Mouse (Mus musculus) layer of hippocampus, postnatal 25 days (tissue): ENCODE measurements at regions not wholly inside any gene's neighbourhood (a gene's known extent, or its start where the extent isn't known, plus 50 kb on each side); places are given as distances from the start of the nearest gene placed in this dataset.

ENCODE experiments used
- DNase-seq, 2 experiments: peaks; one replicate each; pipeline ENCODE4 v3.0.0; 2022; ENCODE audit warnings: mixed read lengths in 2 of 2, low spot score in 1 of 2; ENCODE audit errors: extremely low spot score in 1 of 2

DNA sequence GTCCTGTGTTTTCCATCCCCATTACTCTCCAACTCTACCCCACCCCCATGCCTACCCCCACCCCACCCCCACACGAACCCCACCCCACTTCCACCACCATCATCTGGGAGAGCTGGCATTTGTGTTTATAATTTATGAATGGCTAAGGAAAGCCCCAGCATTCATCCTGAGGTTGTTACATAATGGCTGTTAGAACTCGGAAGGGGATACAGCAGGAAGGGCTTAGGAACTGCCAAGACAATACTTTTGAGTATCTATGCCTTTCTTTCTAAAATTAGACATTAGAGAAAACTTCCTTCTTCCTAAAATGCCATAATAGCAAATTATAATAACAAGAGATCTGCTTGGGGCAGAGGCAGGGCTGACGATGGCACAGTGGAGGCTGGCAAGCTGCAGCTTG lies 655.9 kb downstream of the Zfp706 start:
- DNase-seq: no peak

DNA sequence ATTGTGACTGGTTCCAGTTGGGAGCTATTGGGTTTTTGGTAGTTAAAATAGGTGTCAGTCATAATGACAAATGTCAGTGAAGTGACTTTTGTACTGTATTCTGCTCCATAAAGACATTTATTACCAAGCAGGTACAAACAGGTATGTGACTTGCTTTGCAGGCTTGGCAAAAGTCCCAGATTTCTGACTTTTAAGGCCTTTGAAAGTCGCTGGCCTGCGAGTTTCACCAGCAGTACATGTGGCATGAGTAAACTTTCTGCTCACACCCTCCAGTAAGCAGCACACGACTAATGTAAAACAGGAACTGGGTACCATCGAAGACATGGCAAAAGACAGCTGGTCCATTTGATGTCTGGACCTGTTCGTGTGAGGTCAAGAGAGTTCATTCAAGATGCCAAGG lies 659.2 kb downstream of the Zfp706 start:
- no peak for DNase-seq

DNA sequence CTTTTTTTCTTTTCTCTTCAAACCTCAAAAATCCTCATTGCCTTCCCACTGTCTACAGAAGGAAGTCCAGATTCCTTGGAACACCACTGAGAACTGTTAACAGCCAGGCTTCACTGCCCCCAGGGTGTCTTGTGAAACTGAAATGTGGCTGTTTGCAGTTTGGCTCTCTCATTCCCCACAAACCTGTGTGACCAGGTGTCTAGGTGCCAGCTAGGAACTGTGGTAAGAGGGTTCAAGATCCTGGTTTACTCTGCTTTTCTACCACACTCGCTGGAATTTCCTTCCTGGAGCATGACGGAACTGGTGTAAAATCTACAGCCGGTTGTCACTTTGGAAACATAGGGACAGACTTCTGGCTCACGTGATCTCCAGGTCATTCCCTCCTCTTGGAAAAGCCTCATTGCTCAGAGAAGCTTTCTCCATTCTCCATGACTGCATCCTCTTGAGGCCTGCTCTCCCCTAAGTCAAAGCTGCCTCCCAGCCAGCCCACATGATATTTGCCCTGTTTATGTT lies 660.2 kb downstream of the Zfp706 start:
- DNase-seq: no peak

DNA sequence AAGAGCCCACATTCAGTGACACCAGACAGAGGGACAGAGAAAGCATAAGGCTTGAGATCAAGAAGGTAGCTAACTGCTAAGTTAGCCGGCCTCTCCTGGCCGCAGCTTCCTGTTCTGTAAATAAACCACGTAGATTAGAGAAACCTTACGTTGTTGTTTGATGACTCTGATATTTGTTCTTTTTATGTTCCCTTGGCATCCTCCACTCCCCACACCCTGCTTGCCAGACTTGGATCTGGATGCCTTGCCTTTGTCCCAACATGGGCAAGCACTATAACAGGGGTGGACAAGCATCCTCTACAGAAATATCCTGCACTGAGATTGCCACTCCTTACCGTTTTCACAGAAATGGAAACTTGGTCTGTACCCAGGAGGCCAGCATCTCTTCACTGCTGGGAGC lies 661.4 kb downstream of the Zfp706 start:
- DNase-seq: no peak

DNA sequence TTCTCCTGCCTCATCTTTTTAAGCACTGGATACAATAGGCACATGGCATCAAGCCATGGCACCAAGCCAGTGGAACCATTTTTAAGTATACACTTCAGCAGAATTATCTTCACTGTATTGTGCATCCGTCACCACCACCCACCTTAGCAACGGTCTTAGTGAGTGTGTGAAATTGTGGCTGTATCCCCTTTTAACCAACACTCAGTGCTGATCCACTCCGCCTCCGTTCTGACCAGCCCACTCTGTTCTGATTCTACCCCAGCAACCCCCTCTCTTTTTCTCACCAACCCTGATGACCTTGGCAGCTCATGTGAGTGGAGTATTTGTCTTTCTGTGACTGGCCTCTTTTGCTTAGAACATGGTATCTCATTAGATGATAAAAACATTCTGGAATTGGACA lies 662.2 kb downstream of the Zfp706 start:
- DNase-seq: no peak

DNA sequence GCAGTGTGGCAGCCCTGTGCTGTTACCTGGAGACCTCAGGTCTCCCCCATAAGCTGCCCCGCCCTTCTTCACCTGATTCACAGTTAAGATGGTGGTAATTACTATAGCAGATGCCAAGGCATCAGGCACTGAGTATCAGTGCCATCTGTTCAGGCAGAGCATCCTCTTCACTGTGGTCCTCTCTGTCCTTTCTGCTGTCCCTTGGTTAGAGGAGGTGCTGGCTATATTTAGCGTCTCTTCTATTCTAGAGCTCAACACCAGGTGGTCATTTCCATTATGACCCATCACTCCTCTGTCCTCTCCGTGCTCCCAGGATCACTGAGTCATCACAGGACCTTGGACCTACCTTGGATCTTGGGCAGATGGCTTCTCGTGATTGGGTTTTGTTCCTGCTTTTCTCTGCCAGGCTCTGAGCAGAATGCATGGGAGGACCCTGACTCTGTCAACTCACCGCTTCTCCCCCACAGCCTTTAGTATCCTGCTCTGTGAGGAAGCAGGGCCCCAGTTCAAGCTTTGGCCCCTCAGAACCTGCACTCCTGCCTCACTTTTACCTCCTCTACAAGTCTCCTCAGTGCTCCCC lies 667.5 kb downstream of the Zfp706 start:
- DNase-seq: no peak

GRCm38 (mm10) chr15:36338766-36339165 lies 668.8 kb downstream of the Zfp706 start:
- no peak for DNase-seq

DNA sequence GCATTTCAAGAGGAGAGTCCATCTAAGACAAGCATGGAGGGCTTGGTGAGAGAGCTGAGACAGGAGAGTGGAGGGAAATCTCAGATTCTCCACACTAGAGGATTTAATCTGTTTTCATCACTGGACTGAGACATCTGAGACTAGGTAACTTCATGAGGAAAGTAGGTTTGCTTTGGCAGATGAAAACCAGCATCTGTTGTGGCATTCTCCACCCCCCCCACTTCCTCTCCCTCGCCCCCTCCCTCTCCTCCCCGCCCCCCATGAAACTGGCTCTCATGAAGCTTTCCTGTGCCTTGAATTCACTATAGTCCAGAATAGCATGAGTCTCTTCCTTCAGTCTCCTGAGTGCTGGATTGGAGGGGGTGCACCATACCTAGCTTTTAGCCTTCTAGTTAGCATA lies 670.7 kb downstream of the Zfp706 start:
- DNase-seq: no peak

GRCm38 (mm10) chr15:36335116-36335515 lies 672.5 kb downstream of the Zfp706 start:
- no peak for DNase-seq

GRCm38 (mm10) chr15:36334436-36335113 lies 673.0 kb downstream of the Zfp706 start:
- no peak for DNase-seq

DNA sequence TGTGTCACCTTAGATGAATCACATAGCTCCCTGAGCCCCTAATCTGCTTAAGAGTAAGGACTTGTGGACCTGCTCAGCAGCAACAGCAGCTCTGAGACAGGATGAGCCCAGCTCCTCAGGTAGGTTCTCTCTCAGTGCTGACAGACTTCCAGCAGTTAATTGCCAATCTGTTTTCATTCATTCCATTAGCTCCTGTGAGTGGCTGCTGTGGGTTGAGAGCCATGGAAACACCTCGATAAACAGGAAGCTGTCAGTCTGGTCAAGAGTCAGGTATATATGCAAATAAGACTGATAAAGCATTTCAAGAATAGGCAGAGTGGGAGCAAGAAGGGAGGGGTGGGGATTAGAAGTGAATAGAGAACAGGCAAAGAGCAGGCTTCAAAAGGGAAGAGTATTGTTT lies 673.7 kb downstream of the Zfp706 start:
- no peak for DNase-seq

DNA sequence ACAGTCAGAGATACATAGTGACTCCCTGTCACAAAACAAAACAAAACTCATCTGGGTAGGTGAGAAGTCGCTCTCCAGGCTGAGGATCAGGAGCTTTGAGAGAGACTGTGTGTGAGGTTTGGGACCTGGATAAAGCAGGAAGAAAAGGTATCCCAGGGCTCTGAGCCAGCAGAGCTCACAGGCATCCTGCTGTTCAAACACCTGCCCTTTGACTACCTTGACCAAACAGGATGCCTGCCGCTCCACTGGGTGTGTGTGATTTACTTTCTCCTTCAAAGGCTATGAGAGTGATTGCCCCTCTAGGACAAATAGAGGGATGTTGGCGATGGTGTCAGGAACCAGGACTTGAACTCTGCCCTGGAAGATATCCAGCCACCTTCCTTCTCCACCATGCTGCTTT lies 674.3 kb downstream of the Zfp706 start:
- no peak for DNase-seq
